Comparison of ENCODE assay signal across 9 mouse cellular contexts in the genomic region with DNA sequence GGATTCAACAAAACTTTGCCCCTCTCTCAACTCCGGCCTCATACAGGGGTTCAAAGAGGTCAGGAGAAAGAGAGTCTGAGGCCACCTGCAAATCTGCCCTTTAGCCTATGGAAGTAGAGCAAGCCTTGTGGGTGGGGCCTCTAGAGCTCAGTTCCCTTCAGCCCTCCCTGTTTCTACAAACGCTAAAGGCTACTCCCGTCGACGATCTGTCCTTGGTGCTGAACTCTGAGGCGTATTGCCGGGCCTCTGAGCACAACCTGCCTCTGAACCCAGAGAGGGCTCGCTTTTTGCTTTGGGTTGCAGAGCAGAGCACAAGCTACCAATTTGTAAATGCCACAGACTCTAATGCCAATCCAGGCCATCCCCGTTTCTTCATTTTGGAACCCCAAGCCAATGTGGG. TPM values are rescaled to one million over a fixed set of nuclear protein-coding genes. Genes with fewer than 3 reads are reported as not detected.
DNase-seq lines count a peak whose midpoint lies in the region; ATAC-seq lines count a peak whose summit lies in the region.
"Had no signal": no experiment of that assay in that cellular context is flagged by ENCODE, and none has a peak within 500 bp of the region (broad histone marks: within the 10 kb centered on the region; RNA-seq: fewer than 3 reads in every experiment).

No protein-coding gene starts in this region.

- ATAC-seq in hindbrain, embryonic 15.5 days (ENCODE audit: low FRiP score, low read depth) = no peak
- no peak for ATAC-seq in neural tube, embryonic 12.5 days (ENCODE audit: low FRiP score, low read depth)
- ATAC-seq in kidney, embryonic 16.5 days (ENCODE audit: low FRiP score, low TSS enrichment) = no peak; the same call in 1 of the 2 replicates

- H3K4me2 ChIP-seq in hindbrain, embryonic 15.5 days = peak overlapping the region; percentile 62
- peak overlapping the region; percentile 64 for H3K4me2 ChIP-seq in neural tube, embryonic 12.5 days (replicated peaks)
- H3K4me2 ChIP-seq in kidney, embryonic 16.5 days (replicated peaks; ENCODE audit: low read depth, low read length) = no peak overlapping the region
- H3K4me2 ChIP-seq: embryonic facial prominence, embryonic 12.5 days had no signal

- no peaks in the 10 kb centered on the region for H3K27me3 ChIP-seq in hindbrain, embryonic 15.5 days
- H3K27me3 ChIP-seq in neural tube, embryonic 12.5 days (replicated peaks) = peaks cover 48% of the 10 kb centered on the region
- peaks cover 73% of the 10 kb centered on the region for H3K27me3 ChIP-seq in kidney, embryonic 16.5 days (ENCODE audit: insufficient read depth, low read length)

- H3K4me1 ChIP-seq in hindbrain, embryonic 15.5 days (replicated peaks) = peaks cover 33% of the 10 kb centered on the region
- H3K4me1 ChIP-seq in neural tube, embryonic 12.5 days = peaks cover 28% of the 10 kb centered on the region
- H3K4me1 ChIP-seq in kidney, embryonic 16.5 days (ENCODE audit: insufficient read depth, low read length) = peaks cover 5% of the 10 kb centered on the region

- H3K9ac ChIP-seq in hindbrain, embryonic 15.5 days = no peak overlapping the region
- no peak overlapping the region for H3K9ac ChIP-seq in neural tube, embryonic 12.5 days
- no peak overlapping the region for H3K9ac ChIP-seq in kidney, embryonic 16.5 days (replicated peaks; ENCODE audit: low read length)
- H3K9ac ChIP-seq: embryonic facial prominence, embryonic 12.5 days had no signal

- H3K27ac ChIP-seq in hindbrain, embryonic 15.5 days (replicated peaks) = no peak overlapping the region
- H3K27ac ChIP-seq in neural tube, embryonic 12.5 days = no peak overlapping the region
- no peak overlapping the region for H3K27ac ChIP-seq in kidney, embryonic 16.5 days (ENCODE audit: low read length)
- H3K27ac ChIP-seq: embryonic facial prominence, embryonic 12.5 days had no signal

- intact Hi-C loops in left cerebral cortex, postnatal 36 days (cut with DNase I) = no loop called here

- peak overlapping the region; percentile 58 for H3K4me3 ChIP-seq in hindbrain, embryonic 15.5 days
- no peak overlapping the region for H3K4me3 ChIP-seq in neural tube, embryonic 12.5 days
- no peak overlapping the region for H3K4me3 ChIP-seq in kidney, embryonic 16.5 days (ENCODE audit: low read length)
- H3K4me3 ChIP-seq: embryonic facial prominence, embryonic 12.5 days had no signal

- H3K9me3 ChIP-seq in hindbrain, embryonic 15.5 days = no peaks in the 10 kb centered on the region
- H3K9me3 ChIP-seq in neural tube, embryonic 12.5 days = no peaks in the 10 kb centered on the region
- no peaks in the 10 kb centered on the region for H3K9me3 ChIP-seq in kidney, embryonic 16.5 days (ENCODE audit: low read length)
- H3K9me3 ChIP-seq: embryonic facial prominence, embryonic 12.5 days had no signal

- peak; percentile 49 for DNase-seq in lung, postnatal 10 days
- DNase-seq in lung, adult 18-20 months = no peak
- peak; percentile 72 for DNase-seq in c-Kit-positive CD71-positive TER-119-negative erythroid progenitor cells, embryonic 14.5 days (ENCODE audit: low read depth)
- DNase-seq in layer of hippocampus, adult 9-11 months = no peak
- no peak for DNase-seq in left cerebral cortex, postnatal 36 days (ENCODE audit: low spot score in 2 of 2)

- WGBS in hindbrain, embryonic 15.5 days = 14% methylated on average over 9 of the region's 9 CpGs
- 11% methylated on average over 9 of the region's 9 CpGs for WGBS in neural tube, embryonic 12.5 days
- WGBS in kidney, embryonic 16.5 days = 4% methylated on average over 9 of the region's 9 CpGs

- peaks cover 25% of the 10 kb centered on the region for H3K36me3 ChIP-seq in hindbrain, embryonic 15.5 days
- H3K36me3 ChIP-seq in neural tube, embryonic 12.5 days = peaks cover 43% of the 10 kb centered on the region
- H3K36me3 ChIP-seq in kidney, embryonic 16.5 days (ENCODE audit: insufficient read depth, low read length) = no peaks in the 10 kb centered on the region
- H3K36me3 ChIP-seq: embryonic facial prominence, embryonic 12.5 days had no signal

RNA-seq across cellular contexts. Expression of gene Ncan, which starts 3.1 kb away (rescaled TPM):
- 165 and 193 TPM in 2 replicates for polyA plus RNA-seq in hindbrain, embryonic 15.5 days (2015; fragmentation: Nextera tagmentation; extraction: Ambion mirVana)
- polyA plus RNA-seq in neural tube, embryonic 12.5 days (2016; fragmentation: Nextera tagmentation; extraction: Ambion mirVana) = 88.8 and 93.9 TPM in 2 replicates
- 100 to 1,000 TPM; 192 to 201 TPM for total RNA-seq in left cerebral cortex, postnatal 36 days (2021)
- 0.10 and 0.31 TPM in 2 replicates for polyA plus RNA-seq in kidney, embryonic 16.5 days (2015; fragmentation: Nextera tagmentation; extraction: Ambion mirVana)

RNA-seq across cellular contexts. Expression of gene Nr2c2ap, which starts 13.5 kb away (rescaled TPM):
- 38.3 and 42.8 TPM in 2 replicates for polyA plus RNA-seq in hindbrain, embryonic 15.5 days (2015; fragmentation: Nextera tagmentation; extraction: Ambion mirVana)
- 29.2 and 32.0 TPM in 2 replicates for polyA plus RNA-seq in neural tube, embryonic 12.5 days (2016; fragmentation: Nextera tagmentation; extraction: Ambion mirVana)
- total RNA-seq in left cerebral cortex, postnatal 36 days (2021) = 10 to 100 TPM; 18.5 to 27.4 TPM
- polyA plus RNA-seq in kidney, embryonic 16.5 days (2015; fragmentation: Nextera tagmentation; extraction: Ambion mirVana) = 32.2 and 35.2 TPM in 2 replicates

RNA-seq across cellular contexts. Expression of gene Rfxank, which starts 21.3 kb away (rescaled TPM):
- polyA plus RNA-seq in hindbrain, embryonic 15.5 days (2015; fragmentation: Nextera tagmentation; extraction: Ambion mirVana) = 13.0 and 13.6 TPM in 2 replicates
- 16.5 and 17.2 TPM in 2 replicates for polyA plus RNA-seq in neural tube, embryonic 12.5 days (2016; fragmentation: Nextera tagmentation; extraction: Ambion mirVana)
- total RNA-seq in left cerebral cortex, postnatal 36 days (2021) = 10 to 100 TPM; 12.7 to 16.7 TPM
- polyA plus RNA-seq in kidney, embryonic 16.5 days (2015; fragmentation: Nextera tagmentation; extraction: Ambion mirVana) = 20.4 and 21.7 TPM in 2 replicates

RNA-seq across cellular contexts. Expression of gene Borcs8, which starts 21.7 kb away (rescaled TPM):
- 54.6 and 55.1 TPM in 2 replicates for polyA plus RNA-seq in hindbrain, embryonic 15.5 days (2015; fragmentation: Nextera tagmentation; extraction: Ambion mirVana)
- polyA plus RNA-seq in neural tube, embryonic 12.5 days (2016; fragmentation: Nextera tagmentation; extraction: Ambion mirVana) = 44.9 and 49.1 TPM in 2 replicates
- 10 to 100 TPM; 47.9 to 50.5 TPM for total RNA-seq in left cerebral cortex, postnatal 36 days (2021)
- polyA plus RNA-seq in kidney, embryonic 16.5 days (2015; fragmentation: Nextera tagmentation; extraction: Ambion mirVana) = 58.3 and 58.6 TPM in 2 replicates

RNA-seq across cellular contexts. Expression of gene Mef2b, which starts 21.9 kb away (rescaled TPM):
- polyA plus RNA-seq in hindbrain, embryonic 15.5 days (2015; fragmentation: Nextera tagmentation; extraction: Ambion mirVana) = 0.48 and 0.80 TPM in 2 replicates
- polyA plus RNA-seq in neural tube, embryonic 12.5 days (2016; fragmentation: Nextera tagmentation; extraction: Ambion mirVana) = 0.29 and 0.38 TPM in 2 replicates
- under 1 TPM; 0.61 to 0.64 TPM for total RNA-seq in left cerebral cortex, postnatal 36 days (2021)
- polyA plus RNA-seq in kidney, embryonic 16.5 days (2015; fragmentation: Nextera tagmentation; extraction: Ambion mirVana) = 0.24 and 0.49 TPM in 2 replicates

Comparison
In these comparisons a context has a peak if more than half of its experiments do, and no peak if none do; other contexts are left out.
1. DNase-seq: peak in lung, postnatal 10 days (single experiment) and c-Kit-positive CD71-positive TER-119-negative erythroid progenitor cells, embryonic 14.5 days (single experiment); none in lung, adult 18-20 months (0 of 2), layer of hippocampus, adult 9-11 months (single experiment) and left cerebral cortex, postnatal 36 days (0 of 2).
2. RNA of gene Ncan, which starts 3.1 kb away (polyA plus RNA-seq): 165 to 193 TPM in hindbrain, embryonic 15.5 days and 88.8 to 93.9 TPM in neural tube, embryonic 12.5 days; 0.10 to 0.31 TPM in kidney, embryonic 16.5 days; every median in the first group is over 10 times any median in the second.